Mouse (Mus musculus) lung, embryonic 15.5 days (tissue): ENCODE measurements around the gene Bex4. TPM values are rescaled to one million over a fixed set of nuclear protein-coding genes. Genes with fewer than 3 reads are reported as not detected.
"Not testable (repeated sequence)": the region's sequence is repeated elsewhere in the genome, so short reads cannot be mapped to it uniquely, and the experiment has no call there.

Experiments
- ATAC-seq: fragments of 200-750 bp; cut with Nextera tagmentation; 2 replicates; pipeline ENCODE4 v1.8.0; 2017; ENCODE audit warnings: moderate number of reproducible peaks, borderline replicate concordance; ENCODE audit not compliant: low FRiP score, low TSS enrichment; ENCODE audit errors: extremely low read depth
- H3K27ac ChIP-seq: fragments of 300-500 bp; sonication (generic); 2 replicates; pipeline ENCODE4 v1.5.1; 2015; ENCODE audit warnings: moderate library complexity, mild to moderate bottlenecking, inconsistent platforms
- H3K27me3 ChIP-seq: fragments of 300-500 bp; sonication (generic); 2 replicates; pipeline ENCODE4 v1.6.1; 2015; ENCODE audit warnings: inconsistent platforms
- H3K36me3 ChIP-seq: fragments of 300-500 bp; sonication (generic); 2 replicates; pipeline ENCODE4 v1.6.1; 2015; ENCODE audit warnings: inconsistent platforms
- H3K4me1 ChIP-seq: fragments of 300-500 bp; sonication (generic); 2 replicates; pipeline ENCODE4 v1.6.1; 2015; ENCODE audit warnings: inconsistent platforms
- H3K4me2 ChIP-seq: fragments of 300-500 bp; sonication (generic); 2 replicates; pipeline ENCODE4 v1.6.1; 2015; ENCODE audit warnings: inconsistent platforms, mild to moderate bottlenecking, moderate library complexity
- H3K4me3 ChIP-seq: fragments of 300-500 bp; sonication (generic); 2 replicates; pipeline ENCODE4 v1.5.1; 2015; ENCODE audit warnings: mild to moderate bottlenecking, inconsistent platforms
- H3K9ac ChIP-seq: fragments of 300-500 bp; sonication (generic); 2 replicates; pipeline ENCODE4 v1.6.1; 2015; ENCODE audit warnings: inconsistent platforms
- H3K9me3 ChIP-seq: fragments of 300-500 bp; sonication (generic); 2 replicates; pipeline ENCODE4 v1.6.1; 2016; ENCODE audit warnings: inconsistent platforms
- WGBS: fragments of 180-500 bp; shearing (Covaris S2); methylation state at CpG from one replicate; pipeline ENCODE4 v1.1.7; 2015; 5-methylcytosine and 5-hydroxymethylcytosine counted together
- polyA plus RNA-seq: library from polyadenylated mRNA; unstranded; fragments of >200 nt; fragmentation: Nextera tagmentation; extraction: Ambion mirVana; gene quantifications from 2 replicates; pipeline ENCODE4 v1.2.1, GENCODE M21; 2015

The Bex4 gene
- polyA plus RNA-seq, 1 experiment from 2014 or later = 155 TPM

DNA sequence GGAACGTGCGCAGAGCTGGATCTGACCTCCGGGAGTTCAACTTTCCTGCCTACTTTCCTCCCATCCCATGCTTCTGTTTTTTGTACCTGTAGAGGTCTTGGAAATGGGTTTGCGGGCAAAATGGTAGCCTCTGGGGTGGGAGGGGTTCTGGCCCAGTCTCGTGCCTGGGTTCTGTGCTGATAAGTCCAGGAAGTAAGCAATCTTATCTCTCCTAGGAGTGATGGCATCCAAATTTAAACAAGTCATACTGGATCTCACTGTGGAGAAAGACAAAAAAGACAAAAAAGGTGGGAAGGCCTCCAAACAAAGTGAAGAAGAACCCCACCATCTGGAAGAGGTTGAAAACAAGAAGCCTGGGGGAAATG, 826 bp downstream of the Bex4 start:
- H3K4me1 ChIP-seq, H3K36me3 ChIP-seq, ATAC-seq, H3K9ac ChIP-seq, H3K9me3 ChIP-seq, H3K27ac ChIP-seq, H3K27me3 ChIP-seq: not testable (repeated sequence)
- H3K4me2 ChIP-seq = peak overlapping the region; percentile 46
- H3K4me3 ChIP-seq = peak overlapping the region; percentile 35
- WGBS = 25% methylated on average over 5 of the region's 5 CpGs

DNA sequence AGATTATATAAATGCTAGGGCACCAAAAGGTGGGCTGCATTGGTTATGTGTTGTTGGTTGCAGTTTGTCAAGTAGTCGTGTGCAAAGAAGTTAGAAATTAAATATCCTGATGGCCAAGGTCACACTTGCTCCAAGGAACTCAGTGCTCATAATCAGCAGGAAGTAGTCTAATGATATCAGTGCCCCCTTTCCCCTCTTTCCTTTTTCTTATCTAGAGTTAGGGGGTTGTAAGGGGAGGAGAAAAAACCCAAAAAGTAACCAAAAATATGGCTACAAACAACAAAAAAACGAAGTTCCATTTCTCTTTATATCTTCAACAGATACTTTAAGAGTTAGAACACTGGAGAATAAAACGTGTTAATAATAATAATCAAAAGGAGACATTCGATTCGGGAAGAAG, 2.6 kb downstream of the Bex4 start:
- no peak overlapping the region for H3K27ac ChIP-seq
- H3K36me3 ChIP-seq = no peaks in the 10 kb centered on the region
- no peak overlapping the region for H3K4me2 ChIP-seq
- 68% methylated on average over 5 of the region's 5 CpGs for WGBS
- no peaks in the 10 kb centered on the region for H3K4me1 ChIP-seq
- no peak for ATAC-seq
- H3K9me3 ChIP-seq = no peaks in the 10 kb centered on the region
- no peak overlapping the region for H3K4me3 ChIP-seq
- no peak overlapping the region for H3K9ac ChIP-seq
- H3K27me3 ChIP-seq = no peaks in the 10 kb centered on the region

DNA sequence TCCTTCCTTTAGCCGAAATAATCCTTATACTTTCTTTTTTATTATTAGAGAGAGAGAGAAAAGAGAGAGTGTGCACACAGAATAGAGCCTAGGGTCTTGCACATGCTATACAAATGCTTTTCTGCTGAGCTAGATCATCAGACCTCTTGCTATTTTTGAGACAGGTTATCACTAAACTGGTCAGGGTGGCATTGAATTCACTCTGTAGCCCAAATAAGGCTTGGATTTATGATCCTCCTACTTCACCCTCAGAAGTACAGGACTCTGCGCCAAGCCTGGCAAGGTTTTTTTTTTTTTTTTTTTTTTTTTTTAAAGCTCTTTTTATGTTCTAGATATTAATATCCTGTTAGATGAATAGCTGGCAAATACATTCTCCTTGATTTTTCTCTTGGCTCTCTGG, 4.9 kb downstream of the Bex4 start:
- no peak overlapping the region for H3K4me2 ChIP-seq
- 47% methylated on average over 2 of the region's 2 CpGs for WGBS
- H3K36me3 ChIP-seq = no peaks in the 10 kb centered on the region
- no peaks in the 10 kb centered on the region for H3K9me3 ChIP-seq
- H3K4me1 ChIP-seq = no peaks in the 10 kb centered on the region
- no peaks in the 10 kb centered on the region for H3K27me3 ChIP-seq
- H3K9ac ChIP-seq = no peak overlapping the region
- no peak for ATAC-seq
- H3K27ac ChIP-seq = no peak overlapping the region
- no peak overlapping the region for H3K4me3 ChIP-seq

DNA sequence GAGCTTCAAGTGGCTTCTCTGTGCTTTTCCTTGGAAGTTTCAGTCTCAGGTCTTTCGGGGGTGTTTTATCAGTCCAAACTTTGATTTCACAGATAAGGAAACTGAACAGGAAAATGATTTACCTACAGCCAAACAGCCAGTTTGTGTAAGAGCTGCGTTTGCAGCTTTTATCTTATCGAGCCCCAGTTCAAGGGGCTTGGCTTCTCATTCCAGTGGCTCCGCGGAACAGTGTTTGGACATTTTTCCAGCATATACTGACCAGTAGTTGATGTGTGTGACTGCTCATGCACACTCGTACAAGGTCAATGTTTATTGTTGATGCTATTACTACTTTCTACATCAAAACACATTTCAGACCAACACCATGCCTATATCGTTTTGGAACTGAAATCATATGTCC, 5.4 kb downstream of the Bex4 start:
- 0 out of 2 replicates have a peak, but pooled peaks have one; percentile 31 for ATAC-seq
- Histone ChIP-seq H3K9me3 (no peaks in the 10 kb centered on the region), H3K4me2 (peak overlapping the region; percentile 12; the same call in 1 of the 2 replicates), H3K27ac (no peak overlapping the region), H3K36me3 (no peaks in the 10 kb centered on the region), H3K4me3 (no peak overlapping the region), H3K27me3 (no peaks in the 10 kb centered on the region), H3K4me1 (no peaks in the 10 kb centered on the region), H3K9ac (no peak overlapping the region)
- 28% methylated on average over 7 of the region's 7 CpGs for WGBS

DNA sequence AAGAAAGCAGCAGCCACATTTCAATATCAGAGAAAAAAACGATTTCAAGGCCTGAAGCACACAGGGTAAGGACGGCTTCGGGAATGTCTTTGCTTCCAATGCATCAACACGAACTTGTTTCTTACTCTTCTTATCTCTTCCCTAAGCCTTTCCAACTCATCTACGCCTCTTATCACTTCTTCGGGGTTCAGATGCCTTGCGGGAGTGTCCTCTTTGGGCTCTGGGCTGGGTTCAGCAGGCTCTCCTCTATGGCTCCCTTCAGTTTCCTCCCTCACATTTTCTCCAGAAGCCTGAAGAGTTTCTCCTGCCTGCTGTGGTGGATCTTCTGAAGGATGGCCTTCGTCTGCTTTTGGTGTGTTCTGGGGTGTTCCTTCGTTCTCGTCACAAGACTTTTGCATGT, 31.8 kb downstream of the Bex4 start:
- Histone ChIP-seq H3K27ac (no peak overlapping the region), H3K9ac (no peak overlapping the region), H3K4me1 (no peaks in the 10 kb centered on the region; the same call in 1 of the 2 replicates), H3K27me3 (no peaks in the 10 kb centered on the region), H3K4me3 (peak overlapping the region; percentile 56), H3K36me3 (0 out of 2 replicates have a peak, but pooled peaks cover 2% of the 10 kb centered on the region), H3K4me2 (peak overlapping the region; percentile 52), H3K9me3 (no peaks in the 10 kb centered on the region)
- WGBS = 47% methylated on average over 10 of the region's 10 CpGs
- ATAC-seq = no peak

DNA sequence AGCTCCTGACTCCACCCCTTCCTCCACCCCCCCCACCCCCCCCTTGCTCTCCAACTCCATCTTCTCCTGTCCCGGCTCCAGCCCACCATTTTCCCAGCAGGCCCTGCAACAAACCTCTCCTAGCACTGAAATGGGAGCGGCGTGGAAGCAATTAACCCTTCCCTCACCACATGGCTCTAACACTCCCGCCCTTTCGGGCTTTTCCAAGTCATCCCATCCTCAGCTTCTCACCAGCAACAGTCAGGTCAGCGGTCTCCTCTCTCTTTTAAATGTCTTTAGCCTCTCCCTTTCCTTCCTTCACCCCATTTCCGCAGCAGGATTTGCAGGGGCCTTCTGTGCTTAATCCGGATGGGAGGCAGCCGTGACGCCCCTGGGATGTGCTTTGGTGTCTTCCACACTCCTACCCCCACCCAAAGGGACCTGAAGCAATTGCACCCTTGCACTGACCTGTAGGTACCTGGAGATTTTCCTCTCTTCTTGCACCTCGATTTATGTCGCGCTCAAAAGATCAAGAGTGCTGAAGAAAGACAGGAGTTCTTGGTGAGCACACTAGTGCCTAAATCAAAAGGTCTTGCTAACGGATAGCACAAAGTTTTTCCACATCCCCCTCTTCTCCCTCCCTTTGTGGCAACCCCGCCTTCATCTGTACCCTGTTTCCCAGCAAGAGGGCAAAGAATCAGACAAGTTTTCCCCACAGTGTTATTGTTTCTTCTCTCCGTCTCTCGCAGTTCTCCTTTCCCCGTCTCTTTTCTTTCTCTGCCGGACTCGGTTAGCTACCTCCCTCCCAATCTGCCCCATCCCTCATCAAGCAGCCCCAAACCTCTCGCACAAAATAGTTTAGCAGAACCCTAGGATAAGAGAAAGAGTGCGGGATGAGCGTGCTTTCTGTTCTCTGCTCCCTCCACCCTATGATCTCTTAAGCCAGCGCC, 32.7 kb downstream of the Bex4 start:
- Histone ChIP-seq H3K9ac (peak overlapping the region; percentile 70), H3K27ac (peak overlapping the region; percentile 89), H3K4me1 (no peaks in the 10 kb centered on the region; the same call in 1 of the 2 replicates), H3K36me3 (0 out of 2 replicates have a peak, but pooled peaks cover 2% of the 10 kb centered on the region), H3K4me2 (peak overlapping the region; percentile 52), H3K4me3 (peak overlapping the region; percentile 56), H3K27me3 (no peaks in the 10 kb centered on the region), H3K9me3 (no peaks in the 10 kb centered on the region)
- ATAC-seq = peak; percentile 75; the same call in 1 of the 2 replicates
- 16% methylated on average over 24 of the region's 24 CpGs for WGBS

DNA sequence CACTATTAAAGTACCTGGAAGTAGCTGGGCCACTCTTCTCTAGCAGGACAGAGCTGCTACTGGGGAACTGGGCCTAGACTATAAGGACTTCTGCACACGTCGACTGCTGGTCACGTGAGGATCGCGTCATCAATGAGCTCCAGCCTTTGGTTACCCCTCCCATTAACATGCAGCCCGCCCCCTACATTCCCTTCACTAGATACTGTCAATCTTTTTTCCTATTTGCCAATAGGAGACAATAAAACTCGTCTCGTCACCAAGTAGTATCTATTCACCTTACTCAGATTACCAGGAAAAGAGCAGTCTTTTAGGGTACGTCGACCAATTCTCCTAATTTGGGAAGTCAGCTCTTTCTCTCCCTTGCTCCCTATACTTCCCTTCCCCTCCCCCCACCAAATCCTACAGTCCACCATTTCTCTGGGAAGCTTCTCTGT, 33.3 kb downstream of the Bex4 start, which contains the start of gene Tceal8:
Gene Tceal8, minus strand, starts transcription at position 225 of the 434 bp plus-strand sequence.
- peak within 1 kb of the TSS; percentile 52 for H3K4me2 ChIP-seq
- peak within 1 kb of the TSS; percentile 56 for H3K4me3 ChIP-seq
- 0 out of 2 replicates have a peak, but pooled peaks cover 2% of the 10 kb centered on the region for H3K36me3 ChIP-seq
- 10% methylated on average over 10 of the region's 10 CpGs for WGBS
- no peaks in the 10 kb centered on the region for H3K27me3 ChIP-seq
- H3K4me1 ChIP-seq = no peaks in the 10 kb centered on the region; the same call in 1 of the 2 replicates
- no peaks in the 10 kb centered on the region for H3K9me3 ChIP-seq
- peak; percentile 96 for ATAC-seq
- peak within 1 kb of the TSS; percentile 70 for H3K9ac ChIP-seq
- peak within 1 kb of the TSS; percentile 89 for H3K27ac ChIP-seq

DNA sequence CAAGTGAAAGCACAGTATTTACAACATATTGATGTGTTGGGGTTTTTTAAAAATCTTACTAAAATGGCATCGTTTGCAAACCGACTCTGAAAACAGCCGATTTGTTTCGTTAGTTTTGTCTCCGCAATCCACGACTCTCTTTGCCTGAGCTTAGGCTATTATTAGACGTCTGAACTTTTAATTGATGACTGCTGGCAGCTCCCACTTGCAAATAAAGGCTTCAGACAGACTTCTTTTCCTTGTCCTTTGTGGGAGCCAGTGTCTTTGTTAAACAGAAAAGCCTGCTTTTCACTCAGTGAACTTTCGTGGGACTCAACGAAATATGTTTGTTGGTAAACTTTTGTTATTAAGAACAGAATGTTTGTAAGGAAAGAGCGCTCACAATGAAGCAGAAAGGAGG, 34.0 kb downstream of the Bex4 start:
- Histone ChIP-seq H3K4me3 (peak overlapping the region; percentile 56), H3K9me3 (no peaks in the 10 kb centered on the region), H3K4me1 (no peaks in the 10 kb centered on the region; the same call in 1 of the 2 replicates), H3K4me2 (peak overlapping the region; percentile 49), H3K27me3 (no peaks in the 10 kb centered on the region), H3K9ac (no peak overlapping the region), H3K36me3 (0 out of 2 replicates have a peak, but pooled peaks cover 2% of the 10 kb centered on the region), H3K27ac (peak overlapping the region; percentile 89; the same call in 1 of the 2 replicates)
- no peak for ATAC-seq
- 29% methylated on average over 10 of the region's 10 CpGs for WGBS

DNA sequence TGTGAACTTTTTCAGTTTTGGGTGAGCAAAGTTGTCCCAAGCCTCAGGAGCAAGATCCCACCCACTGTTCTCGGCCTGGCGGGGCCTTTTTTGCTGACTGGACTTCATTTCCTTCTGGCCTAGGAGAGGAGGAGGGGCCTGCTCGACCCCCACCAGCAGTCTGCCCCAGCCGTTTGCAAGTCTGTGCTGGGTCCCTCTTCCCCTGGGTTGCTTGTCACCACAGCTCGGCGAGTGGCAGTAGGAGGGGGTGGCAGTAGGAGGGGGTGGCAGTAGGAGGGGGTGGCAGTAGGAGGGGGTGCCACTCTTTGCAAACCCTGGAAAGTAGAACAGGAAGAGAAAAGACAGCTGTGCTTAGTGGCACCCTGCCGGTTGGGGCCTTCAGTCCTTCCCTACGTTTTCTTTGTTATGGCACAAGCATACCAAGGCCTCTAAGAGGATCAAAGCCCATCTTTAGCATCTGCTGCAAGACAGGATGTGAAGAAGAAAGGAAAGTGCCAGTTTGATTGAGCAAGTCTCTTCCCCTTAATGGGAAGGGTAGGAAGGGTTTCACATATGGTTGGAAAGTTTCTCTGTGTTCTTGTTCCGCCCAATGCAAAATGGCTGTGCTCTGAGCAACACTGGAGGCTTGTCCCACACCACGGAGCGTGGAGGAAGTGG, 42.2 kb downstream of the Bex4 start:
- no peaks in the 10 kb centered on the region for H3K9me3 ChIP-seq
- WGBS = 28% methylated on average over 9 of the region's 11 CpGs
- H3K4me1 ChIP-seq = no peaks in the 10 kb centered on the region
- no peak overlapping the region for H3K4me3 ChIP-seq
- ATAC-seq = peak; percentile 69; the same call in 1 of the 2 replicates
- H3K36me3 ChIP-seq = no peaks in the 10 kb centered on the region
- H3K9ac ChIP-seq = no peak overlapping the region
- H3K27me3 ChIP-seq = no peaks in the 10 kb centered on the region
- H3K4me2 ChIP-seq = no peak overlapping the region
- no peak overlapping the region for H3K27ac ChIP-seq

DNA sequence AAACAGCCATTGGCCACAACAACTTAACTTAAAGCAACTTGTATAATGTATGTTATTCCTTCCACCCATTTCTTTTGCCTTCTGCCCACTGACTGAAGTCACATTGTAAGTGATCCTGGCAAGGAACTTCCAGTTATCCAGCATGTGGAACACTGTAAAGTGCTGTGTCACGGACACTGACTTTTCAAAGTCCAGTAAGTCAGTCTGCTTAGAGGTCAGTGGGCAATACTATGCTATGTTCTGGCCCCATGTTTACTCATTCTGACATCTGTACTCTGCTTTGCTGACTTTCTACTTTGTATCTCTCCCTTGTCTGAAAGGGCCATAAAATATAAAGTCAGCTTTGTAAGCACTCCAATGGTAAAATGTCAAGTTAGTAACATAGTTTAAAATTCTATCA, 44.3 kb downstream of the Bex4 start:
- H3K4me1 ChIP-seq = no peaks in the 10 kb centered on the region
- H3K27me3 ChIP-seq = no peaks in the 10 kb centered on the region
- no peak overlapping the region for H3K4me2 ChIP-seq
- no peaks in the 10 kb centered on the region for H3K36me3 ChIP-seq
- H3K9ac ChIP-seq = no peak overlapping the region
- no peaks in the 10 kb centered on the region for H3K9me3 ChIP-seq
- ATAC-seq = no peak
- 78% methylated on average over 1 of the region's 1 CpGs for WGBS
- no peak overlapping the region for H3K27ac ChIP-seq
- H3K4me3 ChIP-seq = no peak overlapping the region
